Mouse (Mus musculus): Measurements from ENCODE around the gene Itga9.

Gene Itga9

DNA sequence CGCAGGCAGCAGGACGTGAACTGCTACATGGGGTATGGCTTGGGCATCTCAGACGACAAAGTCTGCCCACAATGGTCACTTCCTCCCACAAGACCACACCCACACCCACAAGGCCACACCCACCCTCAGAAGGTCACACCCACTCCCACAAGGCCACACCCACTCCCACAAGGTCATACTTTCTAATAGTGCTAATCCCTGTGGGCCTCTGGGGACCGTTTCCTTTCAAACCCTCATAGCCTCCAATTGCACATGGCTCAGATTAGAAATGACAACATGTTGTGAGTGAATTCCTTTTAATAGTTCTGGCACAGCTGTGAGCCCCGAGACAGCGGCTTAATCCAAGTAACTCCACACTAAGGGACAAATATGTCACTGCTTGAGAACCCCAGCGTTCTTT is 280.7 kb downstream of the Itga9 start:
- no peak for DNase-seq

DNA sequence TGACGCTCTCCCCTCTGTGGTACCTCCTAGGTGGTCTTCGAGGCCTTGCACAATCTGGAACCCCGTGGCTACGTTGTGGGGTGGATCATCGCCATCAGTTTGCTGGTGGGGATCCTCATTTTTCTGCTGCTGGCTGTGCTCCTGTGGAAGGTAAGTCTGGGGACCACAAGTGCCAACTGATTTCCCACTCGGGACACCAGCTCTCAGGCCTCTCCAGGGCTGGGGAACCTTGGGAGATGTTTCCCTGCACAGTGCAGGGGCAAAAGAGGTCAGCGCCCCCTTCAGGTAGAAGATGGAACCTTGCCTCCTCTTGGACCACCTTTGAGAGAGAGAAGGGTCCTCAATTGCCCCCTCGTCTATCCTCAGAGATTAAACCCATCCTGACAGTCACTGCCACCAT is 281.2 kb downstream of the Itga9 start:
- DNase-seq, result no peak

DNA sequence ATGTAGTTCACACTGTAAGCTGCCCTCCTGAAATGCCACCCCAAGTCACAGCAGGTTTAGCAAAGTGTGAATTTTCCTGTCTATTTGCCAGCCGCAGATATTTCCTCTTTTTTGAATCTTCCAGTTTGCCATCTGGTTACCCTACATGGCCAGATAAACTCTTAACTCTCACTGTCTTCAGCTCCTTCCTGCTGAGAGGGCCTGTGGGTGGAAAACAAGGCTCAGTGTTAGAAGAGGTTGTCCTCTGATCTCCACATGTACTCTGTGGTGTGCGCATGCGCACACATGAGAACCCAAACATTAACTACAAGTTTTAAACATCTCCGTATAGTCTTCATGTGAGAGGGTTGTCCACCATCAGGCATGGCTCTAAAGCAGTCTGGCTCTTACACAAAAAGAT is 283.7 kb downstream of the Itga9 start:
- no peak for DNase-seq

DNA sequence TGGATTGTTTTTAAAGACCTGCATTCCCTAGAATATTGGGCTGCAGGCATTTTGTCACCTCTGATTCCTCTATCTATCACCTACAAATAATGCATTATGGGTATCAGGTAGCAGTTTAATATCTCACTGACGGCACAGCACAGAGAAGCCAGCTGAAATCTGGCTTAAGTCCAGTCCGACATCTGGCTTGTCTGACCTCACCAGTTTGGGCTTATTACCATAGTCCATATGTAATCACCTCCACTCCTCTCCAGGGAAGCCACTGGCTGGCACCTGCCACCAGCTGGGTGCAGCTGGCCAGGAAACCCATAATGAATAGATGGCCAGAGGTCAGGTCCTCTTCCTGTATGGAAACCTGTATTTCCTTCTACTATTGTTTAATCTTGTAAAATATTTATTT is 284.2 kb downstream of the Itga9 start:
- DNase-seq, result no peak

DNA sequence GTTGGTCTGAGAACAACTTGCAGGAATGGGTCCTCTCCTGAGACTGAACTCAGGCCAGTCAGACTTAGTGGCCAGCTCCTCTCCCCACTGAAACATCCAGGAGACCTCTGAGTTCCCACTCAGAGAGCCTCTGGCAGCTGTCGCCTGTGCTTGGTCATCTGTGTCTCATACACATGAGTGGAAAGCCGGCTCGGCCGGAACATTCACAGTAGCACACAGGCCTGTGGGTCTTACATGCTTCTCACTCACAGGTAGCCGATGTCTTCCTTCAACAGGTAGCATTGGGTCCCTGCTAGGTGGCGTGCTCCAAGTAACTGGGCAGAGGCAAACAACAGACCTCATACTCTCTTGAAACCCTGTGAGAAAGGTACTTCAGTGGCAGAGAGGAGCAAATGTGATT is 284.6 kb downstream of the Itga9 start:
- no peak for DNase-seq

DNA sequence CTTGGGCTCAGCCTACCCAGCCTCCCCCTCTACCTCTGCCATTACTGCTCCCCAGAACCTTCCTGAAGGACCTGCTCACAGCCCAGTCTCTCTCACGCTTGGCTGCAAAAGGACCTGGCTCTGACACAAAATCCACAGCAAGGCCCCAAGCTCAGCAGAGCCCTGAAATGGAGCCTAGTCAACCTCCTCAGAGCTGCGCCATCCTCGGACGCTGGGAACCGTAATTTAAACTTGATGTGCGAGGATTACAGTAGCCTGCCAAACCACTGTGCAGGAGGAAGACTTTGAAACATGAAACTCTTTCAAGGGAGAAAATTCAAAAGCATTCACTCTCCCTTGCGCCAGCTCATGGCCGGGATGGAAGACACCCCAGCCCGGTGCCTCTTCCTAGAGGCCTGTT is 285.1 kb downstream of the Itga9 start:
- DNase-seq, result no peak

DNA sequence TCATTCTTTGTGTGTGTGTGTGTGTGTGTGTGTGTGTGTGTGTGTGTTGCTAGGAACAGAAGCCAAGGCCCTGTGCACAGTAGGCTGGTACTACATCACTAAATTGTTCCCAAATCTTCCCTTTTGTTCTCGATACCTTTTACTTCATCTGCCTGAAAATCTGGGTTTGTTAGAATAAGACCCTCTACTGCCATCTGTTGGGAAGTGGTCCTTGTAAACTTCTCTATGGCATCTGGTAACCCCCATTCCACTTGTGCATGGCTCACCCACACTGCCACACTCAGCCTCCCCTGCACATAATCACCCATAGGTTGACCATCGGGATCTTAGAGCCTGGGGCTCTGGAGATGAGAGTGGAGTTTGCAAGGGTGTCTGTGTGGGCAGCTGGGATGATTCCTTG is 288.6 kb downstream of the Itga9 start:
- DNase-seq, result no peak

DNA sequence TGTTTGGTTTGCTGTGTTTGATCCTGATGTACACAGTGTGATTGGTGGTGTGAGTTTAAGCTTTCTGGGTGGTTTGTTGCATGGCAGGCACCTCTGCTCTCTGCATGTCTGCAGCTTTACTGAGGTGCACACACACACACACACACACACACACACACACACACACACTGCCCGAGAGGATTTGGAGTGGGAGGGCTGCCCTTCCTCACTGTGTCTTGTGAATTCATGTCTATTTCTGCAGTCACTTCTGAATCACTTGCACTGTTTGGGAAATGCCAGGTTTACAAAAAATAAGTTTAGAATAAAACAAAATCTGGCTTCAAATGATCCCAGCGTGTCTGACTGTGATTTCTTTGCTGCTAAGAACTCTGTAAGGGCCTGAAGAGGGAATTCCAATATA is 294.2 kb downstream of the Itga9 start:
- DNase-seq, result no peak

DNA sequence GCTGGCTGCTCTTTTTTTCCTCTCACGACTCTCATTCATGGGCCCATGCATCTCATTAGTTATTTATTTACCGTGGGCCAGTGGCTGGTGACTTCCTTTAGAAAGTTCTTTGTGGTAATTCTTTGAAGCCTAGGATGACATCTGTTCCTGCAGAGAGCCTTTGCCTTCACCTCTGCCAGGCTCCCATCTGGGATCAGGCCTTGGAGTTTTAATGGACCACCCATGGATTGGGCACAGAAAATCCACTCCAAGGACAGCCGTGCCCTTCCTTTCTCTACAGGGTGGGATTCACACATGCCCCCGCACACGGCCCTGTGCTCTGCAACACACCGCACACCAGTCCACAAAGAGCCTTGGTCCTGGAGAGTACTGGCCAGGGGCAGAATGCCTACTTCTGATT is 295.4 kb downstream of the Itga9 start:
- DNase-seq, result no peak

DNA sequence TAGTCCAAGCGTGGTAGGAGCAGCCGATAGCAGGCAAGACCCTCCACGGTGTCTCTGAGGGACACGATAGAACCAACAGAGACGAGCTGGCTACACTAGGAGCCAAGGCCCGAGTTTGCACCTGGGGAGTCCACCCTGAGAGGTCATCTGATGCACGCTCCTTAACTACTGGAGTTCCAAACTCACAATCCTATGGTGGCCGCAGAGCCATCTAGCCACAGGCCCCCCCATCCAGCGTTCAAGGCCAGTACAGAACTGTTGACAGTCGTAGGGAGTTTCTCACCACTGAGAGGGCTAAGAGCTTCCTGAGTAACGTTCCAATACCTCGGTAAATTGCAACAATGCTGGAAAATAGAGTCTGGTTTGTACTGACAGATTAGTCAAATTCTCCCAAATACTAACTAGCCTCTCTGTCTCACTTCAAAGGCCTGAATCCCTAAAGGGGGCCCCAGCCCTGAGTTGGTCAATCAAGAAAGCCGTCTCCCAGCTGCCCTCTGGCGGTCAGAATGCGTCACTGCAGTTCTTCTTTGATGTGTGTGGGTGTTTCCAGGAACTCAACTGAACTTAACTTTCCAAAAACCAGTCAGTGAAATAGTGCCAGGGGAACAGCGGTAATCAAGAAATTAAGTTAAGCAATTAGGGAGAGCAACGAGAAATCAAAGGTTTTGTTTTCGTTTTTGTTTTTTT is 301.6 kb downstream of the Itga9 start:
- peak; percentile 79 for DNase-seq

DNA sequence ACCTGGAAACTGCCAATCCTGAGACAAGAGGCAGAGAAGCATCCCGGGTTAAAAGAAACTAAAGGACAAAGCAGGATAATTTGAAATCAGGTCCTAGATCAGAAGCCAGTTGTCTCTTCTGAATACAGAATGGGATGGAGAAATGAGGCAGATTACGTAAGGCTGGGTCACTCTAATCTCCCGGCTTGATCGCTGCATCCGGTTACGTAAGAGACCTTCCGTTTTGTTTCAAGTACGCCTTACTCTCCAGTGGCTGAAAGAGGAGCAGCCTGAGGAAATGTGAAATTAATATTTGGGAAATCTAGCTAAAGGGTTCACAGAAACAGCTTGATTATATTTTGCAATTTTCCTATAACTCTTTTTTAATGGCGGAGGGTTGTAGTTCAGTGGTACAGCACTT is 306.6 kb downstream of the Itga9 start:
- DNase-seq, result no peak

DNA sequence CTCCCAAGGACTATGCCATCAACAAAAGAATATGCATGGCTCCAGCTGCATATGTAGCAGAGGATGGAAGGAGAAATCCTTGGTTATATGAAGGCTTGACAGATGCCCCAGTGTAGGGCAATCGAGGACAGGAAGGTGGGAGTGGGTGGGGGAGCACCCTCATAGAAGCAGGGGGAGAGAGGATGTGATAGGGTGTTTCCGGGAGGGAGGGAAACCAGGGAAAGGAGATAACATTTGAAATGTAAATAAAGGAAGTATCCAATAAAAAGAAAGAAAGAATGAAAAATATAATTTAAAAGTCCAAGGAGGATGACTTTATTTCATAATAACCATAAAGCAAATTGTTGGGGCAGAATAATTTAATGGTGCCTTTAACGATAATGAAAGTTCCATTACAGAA is 307.1 kb downstream of the Itga9 start:
- DNase-seq, result no peak

DNA sequence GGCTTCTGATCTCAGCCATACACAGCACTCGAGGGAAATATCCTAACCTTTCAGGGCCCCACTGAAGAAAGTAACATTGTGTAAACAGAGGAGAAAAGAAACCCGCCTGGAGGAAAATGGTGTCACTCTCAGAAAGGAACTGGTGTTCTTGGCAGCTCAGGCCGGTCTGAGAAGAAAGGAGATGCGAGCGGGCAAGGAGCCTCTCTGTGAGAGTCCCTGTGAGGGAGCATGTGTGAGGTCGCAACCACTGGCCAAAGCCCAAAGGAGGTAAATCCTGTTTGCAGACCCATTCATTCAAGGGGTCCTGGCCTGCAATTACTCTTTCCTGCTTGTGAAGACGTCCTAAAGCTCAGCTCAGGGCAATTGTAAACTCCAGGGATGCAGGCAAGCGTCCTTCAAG is 308.1 kb downstream of the Itga9 start:
- DNase-seq, result no peak

DNA sequence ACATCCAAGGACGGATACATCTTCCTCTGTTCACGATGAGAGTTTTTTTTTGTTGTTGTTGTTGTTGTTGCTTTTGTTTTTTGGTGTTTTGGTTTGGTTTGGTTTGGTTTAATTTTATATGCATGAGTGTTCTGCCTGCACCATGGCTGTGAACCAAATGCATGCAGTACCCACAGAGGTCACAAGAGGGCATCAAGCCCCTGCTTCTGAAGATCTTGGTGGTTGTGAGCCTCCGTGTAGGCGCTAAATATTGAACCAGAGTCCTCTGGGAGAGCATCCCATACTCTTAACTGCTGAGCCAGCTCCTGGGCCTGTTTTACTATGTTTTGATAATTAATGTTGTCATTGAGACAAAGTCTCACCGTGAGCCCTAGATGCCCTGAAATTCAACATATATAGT is 308.8 kb downstream of the Itga9 start:
- peak; percentile 39 for DNase-seq

DNA sequence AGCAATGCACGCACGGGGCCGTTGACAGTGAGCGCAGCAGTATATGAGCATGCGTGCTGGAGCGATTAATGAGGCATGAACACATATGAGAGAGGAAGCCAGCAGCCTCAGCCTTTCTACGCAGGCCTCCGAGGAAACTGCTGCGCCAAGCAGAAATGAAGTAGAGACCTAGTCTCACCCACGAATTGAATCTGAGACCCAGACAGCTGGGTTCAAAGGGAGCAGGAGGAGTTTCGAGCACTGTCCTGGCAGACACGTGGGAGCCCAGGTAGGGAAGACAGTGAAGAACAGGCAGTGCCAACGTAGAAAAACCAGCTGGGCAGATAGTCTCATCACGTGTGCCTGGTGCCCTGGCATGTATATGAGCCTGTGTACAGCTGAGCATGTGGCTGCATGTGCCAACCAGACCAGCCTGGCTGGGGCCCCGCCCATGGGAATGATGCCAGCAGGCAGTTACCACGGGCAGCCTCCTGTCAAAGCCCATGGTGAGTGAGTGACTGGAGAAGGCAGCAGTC is 313.2 kb downstream of the Itga9 start:
- peak; percentile 48 for DNase-seq

DNA sequence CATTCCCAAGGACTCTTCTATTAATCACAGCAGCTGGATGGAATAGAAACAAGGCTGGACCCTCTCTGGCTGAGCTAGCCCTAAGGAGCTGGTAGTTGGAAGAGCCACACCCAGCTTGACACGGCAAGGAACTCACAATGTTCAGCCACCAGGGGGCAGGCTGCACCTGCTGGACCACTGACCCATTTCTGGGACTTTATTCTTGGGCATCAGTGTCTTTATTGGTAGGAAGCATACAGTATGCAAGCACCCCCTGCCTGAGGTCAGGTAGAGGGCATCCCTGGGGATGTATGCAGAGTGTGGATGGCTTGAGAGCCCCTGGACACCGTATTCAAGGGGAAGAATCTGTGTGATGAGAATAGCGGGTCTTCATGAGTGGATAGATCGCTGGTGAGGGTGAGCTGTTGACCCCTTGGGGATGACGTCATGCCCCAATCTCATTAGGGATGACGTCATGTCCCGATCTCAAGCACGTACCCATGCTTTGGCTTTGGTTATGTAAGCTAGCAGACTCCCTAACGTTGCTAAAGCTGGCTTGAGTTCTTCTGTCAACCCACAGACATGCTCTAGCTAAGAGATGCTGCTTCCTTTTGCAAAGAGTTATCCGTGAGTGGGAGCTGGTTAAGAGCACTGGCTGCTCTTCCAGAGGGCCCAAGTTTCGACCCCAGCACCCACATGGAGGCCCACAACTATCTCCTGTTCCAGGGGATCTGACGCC is 314.5 kb downstream of the Itga9 start:
- peak; percentile 87 for DNase-seq

DNA sequence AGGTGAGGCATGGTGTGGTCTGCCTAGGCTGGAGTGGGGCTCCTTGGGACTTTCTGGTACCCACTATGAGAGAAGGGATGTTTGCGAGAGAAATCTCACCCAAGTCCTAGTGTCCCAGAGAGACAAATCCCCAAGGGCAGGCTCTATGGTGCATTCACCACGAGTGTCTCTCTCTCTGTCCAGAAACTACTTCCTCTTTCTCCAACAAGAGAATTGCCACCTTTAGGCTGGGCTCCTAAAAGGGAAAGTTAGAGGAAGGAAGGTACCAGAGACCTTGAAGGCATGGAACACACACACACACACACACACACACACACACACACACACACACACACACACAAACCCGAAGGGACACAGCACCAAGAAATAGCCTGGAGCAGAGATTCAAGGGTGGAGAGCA is 315.4 kb downstream of the Itga9 start:
- no peak for DNase-seq

DNA sequence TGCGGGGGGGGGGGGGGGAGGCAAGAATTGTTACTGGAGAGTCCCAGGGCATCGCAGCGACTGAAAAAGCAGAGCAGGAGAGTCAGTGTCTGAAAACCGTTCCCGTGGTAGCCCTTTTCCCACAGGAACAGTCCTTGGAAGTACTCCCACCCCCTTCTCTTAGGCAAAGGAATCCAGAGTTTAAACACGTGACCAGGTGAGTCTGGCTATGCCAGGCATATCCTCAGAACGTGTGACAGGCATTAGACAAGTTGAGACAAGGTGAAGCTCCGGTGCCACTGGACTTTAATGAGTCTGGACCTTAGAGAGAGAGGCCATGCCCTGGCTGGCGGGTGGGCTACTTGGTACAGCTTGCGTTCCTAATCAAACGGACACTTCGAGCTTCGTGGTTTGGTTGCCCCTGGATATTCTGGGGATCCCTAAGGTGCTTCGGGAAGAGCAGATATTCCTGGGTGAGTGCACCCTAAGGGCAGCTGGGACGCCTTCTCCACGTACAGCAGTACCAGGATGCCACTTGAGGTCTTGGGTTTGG is 318.1 kb downstream of the Itga9 start:
- no peak for DNase-seq

DNA sequence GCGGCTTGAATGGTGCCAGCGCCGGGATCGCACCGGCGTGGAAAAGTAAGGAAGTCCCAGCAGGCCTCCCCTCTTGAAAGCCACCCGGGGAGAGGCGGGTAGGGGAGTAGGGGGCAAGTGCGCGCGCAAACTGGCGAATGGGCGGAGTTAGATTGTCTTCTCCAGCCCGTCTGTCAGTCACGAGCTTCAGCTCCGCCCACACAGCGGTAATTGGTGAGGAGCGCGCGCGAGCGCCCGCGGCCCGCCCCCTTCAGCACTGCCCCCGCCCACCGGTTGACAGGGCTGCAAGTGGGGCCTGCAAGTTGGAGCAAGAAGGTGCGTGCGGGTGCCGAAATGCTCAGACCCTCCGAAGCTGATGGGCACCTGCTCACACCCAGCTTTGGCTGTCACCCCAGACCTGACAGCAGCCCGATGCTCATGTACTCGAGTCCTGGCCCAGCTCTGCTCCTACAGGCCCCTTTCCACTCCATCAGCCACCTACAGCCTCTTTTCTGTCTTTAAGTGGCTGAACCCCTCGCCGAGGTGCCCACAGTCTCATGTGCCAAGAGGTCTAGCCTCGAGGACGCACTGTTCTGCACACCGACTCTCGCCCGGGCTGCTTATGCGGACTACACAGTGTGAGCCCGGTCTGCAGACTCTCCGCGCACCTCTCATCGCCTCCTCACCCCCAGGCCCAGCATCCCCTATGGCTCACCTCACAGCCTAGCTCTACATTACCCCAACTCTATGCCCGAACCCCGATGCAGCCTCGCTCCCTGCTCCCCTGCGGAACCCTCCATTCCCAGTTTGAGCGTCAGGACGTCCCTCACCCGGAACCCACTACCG is 319.0 kb downstream of the Itga9 start:
- DNase-seq, result peak; percentile 92

DNA sequence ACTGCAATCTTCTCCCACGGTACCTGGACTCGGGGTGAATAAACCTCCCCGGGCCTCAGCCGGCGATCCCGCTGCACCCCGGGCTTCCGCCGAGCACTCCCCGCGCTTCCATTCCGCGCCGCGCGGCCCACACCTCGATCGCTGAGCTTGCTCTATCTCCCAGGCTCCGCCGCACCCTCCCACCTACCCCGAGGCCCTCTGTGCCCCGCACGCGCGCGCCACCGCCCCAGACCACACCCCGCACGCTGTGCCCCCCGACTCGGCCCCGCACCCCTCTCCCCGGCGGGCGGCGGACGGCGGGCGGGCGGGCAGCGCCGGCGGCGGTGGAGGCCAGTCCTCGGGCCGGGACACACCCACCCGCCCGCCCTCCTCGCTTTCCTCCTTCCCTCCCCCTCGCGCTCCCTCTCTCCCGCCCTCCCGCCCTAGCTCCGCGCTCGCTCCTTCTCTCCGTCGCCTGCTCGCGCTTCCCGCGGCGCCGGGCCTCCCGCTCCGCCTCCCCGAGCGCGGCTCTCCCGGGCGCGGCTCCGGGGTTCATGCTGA is 319.7 kb downstream of the Itga9 start, which contains the start of gene Ctdspl:
Ctdspl (plus strand) TSS at position 343 of the 540 bp plus-strand sequence.
- DNase-seq, result peak; percentile 67

DNA sequence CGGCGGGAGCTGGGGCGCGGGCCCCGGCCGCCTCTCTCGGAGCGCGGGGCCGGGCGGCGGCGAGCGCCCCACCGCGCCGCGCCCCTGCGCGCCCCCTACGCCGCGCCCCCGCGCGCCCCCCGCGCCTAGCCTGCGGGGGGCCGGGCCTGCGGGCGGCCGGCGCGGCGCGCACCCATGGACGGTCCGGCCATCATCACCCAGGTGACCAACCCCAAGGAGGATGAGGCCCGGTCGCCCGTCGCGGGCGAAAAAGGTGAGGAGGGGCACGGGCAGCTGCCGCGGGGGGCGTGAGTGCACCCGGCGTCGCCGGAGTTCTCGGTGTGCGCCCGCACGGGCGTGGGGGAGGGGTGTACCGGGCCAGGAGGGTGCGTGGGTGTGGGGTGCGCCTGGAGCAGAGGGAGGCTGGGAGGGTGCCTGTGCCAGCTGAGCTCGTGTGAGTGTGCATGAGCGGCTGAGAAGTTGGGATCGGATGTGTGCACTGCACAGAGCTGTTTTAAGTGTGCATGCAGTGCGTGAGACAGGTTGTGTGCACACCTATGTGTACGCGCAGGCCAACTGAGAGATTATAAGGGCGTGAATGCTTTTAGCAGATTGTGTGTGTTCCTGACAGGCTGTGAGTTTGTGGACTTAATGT is 320.3 kb downstream of the Itga9 start:
- peak; percentile 72 for DNase-seq

DNA sequence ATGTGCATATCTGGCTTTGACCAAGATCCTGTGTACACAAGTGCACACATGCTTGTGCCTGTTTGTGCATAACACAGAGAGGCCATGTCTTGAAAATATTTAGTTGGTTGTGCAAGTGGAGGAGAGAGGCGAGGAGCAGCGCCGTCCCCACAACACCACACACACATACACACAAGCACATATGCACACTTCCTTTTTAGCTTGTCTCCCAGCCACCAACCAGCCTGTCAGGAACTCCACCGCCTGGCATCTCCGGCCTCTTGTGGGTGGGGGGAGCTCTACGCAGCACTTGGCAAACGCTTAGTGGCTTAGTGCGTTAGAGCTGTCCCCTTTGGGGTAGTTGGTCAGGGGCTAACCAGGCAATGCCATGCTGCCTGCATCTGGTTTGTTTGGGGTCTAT is 321.0 kb downstream of the Itga9 start:
- DNase-seq, result no peak

DNA sequence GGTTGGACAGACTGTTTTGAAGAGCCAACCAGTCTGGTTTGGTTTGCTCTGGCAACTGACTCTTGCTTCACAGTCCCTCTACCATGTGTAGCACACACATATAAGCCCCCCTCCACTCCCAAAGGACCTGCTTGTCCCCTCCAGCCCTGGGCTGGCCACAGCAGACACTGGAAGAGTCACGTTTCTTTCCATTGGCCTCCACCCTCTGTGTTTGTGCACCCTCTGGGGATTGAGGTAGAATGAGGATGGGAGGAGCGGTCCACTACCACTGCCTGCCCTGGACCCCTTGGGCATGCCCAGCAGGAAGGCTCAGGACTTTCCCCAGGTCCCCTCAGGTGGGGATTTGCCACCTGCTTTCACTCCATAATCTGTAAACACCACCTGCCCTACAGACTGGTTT is 321.5 kb downstream of the Itga9 start:
- DNase-seq, result no peak

Data from right cerebral cortex, postnatal 4 days (tissue).